Mouse (Mus musculus) right cerebral cortex, postnatal 25 days (tissue): ENCODE measurements at regions not wholly inside any gene's neighbourhood (a gene's known extent, or its start where the extent isn't known, plus 50 kb on each side); places are given as distances from the start of the nearest gene placed in this dataset.

Experiments
- DNase-seq: peaks from one replicate; pipeline ENCODE4 v3.0.0; 2022

DNA sequence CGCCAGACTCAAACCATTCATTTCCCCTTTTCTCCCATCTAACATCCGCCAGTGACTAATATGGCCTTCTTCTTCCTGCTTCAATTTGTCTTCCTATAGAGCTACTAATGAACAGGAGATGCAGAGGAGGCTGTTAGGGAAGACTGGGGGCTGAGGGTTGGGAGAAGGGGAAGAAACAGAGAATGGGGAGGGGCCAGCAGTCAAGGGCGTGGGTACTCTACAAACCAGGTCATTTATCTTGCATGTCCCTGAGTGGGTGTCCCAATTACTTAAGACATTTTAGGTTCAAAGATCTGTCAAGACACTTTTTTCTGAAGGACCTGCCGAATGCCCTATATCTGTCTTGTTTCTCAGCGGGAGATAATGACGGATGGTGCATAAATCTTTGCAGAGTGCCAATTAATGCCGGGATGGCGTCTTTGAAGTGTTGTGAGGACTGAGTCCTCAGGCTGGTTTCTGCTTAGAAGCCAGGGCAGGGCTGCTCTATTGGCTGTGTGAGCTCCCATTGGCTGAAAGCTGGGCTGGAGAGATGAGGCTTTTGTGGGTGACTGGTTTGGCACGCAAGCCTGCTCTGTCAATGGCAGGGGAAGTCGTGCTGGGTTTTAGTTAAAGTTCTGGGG, 294.7 kb upstream of the Ppp2r3a start:
- DNase-seq = no peak

DNA sequence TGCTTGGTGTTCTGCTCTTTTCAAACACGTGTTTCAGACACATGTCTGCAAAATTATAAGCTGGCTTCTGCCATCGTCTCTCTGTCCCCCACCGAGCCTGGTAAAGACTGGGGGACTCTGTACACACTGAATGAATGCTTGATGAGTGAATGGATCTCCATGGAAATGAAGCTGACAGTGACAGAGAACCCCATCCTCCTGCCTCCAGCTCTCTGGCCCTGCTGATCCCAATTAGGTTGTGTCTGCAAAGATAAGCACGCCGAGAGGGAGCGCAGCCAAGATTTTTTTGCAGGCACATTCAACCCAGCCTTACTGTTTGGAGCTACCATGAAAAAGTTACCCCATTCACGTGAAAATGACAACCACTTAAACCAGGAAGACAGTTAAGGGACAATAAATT, 266.5 kb upstream of the Ppp2r3a start:
- DNase-seq = no peak

DNA sequence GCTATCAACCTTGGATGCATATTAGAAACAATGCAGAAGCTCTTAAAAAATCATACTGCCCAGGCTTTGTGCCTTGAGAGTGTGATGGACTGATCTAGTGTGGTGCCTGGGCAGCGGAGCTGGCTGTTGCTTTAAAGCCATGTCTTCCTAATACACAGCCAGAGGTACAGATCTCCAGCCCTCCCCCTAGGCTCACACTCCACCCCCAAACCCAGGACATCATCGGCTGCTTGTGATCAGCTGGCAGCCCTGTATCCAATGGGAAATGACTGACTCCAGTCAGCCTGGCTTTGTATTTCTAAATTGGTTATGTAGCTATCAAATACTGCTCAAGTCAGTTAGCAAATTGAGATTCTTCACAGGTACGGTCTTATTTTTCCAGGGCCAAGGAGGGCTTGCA, 259.2 kb upstream of the Ppp2r3a start:
- no peak for DNase-seq

DNA sequence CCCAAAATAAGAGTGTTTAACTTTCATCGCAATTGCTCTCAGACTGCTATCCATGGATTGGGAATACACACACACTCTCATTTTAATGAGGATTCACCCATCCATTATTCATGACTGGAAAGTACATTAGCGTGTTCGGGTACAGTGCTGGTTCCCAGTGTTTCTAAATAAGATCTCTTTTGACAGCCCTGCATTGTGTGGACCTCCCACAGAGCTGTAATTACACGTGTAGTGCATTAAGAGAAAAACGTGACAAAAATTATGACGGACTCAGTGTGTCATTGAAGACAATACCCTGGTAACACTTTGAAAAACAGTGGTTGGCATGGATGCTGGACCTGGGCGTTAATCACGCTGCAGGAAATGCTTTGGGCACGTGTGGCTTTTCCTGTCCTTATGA, 257.6 kb upstream of the Ppp2r3a start:
- no peak for DNase-seq

DNA sequence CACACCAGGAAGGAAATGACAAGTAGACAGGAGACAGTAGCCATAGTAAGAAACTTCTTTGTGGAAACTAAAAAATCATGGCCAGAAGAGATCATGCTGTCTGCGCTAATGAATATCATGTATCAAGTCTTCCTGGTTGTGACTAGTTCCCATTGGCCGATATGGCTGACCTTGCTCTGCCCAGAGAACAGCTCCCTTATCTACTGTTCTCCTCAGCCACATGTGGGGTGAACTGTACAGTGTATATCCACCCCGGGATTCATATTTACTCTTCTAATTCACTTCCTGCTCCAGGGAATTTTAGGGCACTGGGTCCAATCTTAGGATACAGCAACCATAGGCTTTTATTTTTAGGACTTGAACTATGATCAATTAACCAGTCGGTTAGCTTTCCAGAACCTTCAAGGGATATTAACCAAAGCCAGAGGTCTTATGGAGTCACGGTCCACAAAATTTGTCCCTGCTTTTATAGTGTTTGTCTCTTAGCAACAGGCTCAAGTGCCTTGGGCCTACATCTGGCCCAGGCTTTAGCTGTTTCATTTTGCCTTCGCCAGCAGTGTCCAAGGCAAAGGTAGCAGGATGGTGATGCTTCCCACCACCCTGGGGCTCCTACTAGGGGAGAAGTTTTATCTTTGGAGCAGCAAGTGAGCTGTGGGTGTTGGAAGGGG, 255.6 kb upstream of the Ppp2r3a start:
- DNase-seq = no peak

DNA sequence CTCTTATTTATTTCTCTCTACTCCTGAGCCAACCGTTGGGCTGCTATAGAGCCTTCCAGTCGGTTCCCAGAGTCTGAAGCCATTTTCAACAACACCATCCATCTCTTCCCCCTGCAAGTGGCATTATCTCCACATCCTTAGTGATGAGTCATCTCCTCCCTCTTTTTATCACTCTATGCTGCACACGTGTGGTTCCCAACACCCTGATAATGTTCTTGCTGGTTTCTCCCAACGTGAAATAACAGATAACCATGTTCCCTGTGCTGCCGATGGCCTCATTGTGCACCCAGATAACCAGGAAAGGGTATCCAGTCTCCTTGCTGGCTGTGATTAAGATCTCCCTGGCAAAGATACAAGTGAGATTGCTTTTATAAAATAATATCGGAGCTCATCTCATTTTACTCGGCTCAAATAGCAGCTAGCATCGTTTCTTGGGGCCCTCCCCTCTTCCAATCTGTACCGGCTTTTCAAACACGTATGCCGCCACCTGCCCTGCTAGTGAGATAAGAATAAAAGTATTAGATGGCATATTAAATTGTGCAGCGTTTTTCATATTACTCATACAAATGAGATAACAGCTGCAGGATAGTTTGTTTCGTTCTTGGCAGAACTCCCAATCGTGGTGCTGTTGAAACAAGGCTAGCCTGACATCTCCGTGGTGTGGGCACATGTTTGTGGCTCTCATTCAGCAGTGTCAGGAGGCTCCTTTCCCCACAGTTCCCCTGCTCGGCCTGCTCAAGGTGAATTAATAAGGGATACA, 250.3 kb upstream of the Ppp2r3a start:
- peak; percentile 7 for DNase-seq

DNA sequence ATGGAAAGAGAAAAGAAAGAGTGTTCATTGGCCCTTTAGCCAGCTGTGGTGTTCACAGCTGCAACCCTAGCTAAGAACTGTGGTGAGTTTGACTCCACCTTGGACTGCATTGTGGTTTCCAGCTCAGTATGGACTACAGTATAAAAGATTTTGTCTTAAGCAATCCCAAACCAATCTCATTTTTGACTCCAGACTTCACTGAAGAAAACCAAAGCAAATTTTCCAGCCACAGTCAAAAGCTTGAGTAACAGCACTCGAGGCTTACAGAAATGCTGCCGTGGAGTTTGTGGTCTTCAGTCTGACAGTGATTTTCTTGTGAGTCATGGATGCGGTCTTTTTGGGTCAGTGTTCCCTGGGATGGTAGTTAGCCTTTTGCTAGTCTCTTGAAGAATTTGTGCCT, 249.4 kb upstream of the Ppp2r3a start:
- DNase-seq = no peak

DNA sequence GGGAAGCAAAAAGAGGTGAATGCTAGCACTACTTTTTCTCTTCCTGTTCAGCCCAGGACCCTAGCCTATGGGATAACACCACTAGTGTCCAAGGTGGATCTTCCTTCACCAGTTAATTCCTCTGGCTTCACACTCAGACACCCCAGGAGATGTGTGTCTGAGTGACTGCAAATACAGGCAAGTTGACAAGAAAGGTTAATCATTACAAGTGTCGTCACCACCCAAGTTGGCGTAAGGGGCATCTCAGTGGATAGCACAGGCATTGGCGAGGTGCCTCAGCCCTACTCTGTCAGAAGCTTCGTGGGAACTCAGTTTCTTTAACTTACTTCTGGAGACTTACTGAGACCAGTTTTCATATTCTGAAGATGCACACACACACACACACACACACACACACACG, 247.1 kb upstream of the Ppp2r3a start:
- DNase-seq = no peak

DNA sequence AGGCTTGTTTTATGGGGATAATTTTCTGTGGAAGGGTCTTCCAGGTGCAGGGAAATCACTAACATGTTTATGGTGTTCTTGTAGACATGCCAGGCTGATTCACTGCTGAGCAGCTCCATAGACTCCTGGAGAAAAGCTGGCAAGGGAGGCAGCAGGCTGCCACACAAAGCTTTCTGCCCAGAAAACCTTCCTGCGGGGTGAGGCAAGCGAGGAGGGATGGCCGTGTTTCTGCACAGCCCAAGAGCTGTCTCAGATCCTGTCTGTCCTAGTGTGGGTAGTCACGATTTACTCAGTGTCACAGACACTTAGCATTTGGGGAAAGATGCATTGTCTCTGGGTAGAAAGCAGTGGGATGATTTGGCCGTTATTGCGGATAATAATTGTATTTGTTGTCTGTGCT, 244.2 kb upstream of the Ppp2r3a start:
- DNase-seq = peak; percentile 35

DNA sequence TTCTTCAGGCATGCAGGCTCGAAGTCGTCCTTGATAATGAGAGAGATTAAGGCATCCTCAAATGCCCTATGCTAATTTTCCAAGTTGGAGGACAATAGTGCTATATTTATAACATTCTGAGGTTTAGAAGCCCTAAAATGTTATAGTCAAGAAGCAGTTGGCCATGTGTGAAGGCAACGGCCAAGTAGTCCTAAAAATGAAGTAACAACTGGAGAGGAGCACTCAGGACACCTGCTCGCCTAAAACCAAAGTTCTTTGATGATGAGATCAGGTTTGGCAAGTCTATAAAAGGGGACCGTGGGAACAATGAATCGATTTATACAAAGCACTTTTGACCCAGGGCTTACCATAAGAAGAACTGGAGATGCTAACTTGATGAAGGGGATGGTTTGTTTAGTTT, 237.4 kb upstream of the Ppp2r3a start:
- DNase-seq = no peak

DNA sequence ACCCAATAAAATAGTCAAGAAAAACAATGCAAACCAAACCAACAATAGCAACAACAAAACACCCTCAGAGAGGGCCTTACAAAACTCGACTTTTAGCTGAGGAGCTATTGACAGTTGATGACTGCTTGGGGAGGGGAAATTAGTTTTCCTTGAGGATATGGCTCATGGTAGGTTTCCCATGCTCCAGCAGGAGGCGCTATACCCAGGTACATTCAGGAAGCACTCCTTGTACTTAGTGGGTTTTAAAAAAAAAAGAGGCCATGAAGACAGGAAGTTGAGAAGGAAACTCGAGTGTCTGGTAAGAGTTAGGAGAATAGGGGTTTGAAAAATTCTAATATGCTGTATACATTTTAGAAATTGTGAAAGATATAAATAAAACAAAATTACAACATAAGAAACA, 224.6 kb upstream of the Ppp2r3a start:
- no peak for DNase-seq

DNA sequence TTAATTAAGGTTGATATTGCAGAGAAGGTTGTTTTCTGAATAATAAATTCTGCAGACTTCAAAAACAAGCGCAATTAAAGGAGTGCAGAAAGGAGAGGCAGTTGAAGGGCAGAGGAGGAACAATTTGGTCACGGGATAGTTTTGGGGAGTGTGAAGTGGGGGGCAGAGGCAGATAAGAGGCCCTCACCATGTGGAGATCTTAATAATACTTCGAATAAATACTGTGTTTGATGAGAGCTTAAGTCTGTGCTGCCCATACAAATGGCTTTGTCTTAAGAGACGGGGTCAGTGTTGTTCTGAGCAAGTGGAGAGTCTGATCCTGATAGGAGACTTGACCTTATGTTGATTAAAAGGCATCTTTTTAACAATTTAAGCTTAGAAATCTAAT, 221.5 kb upstream of the Ppp2r3a start:
- no peak for DNase-seq

DNA sequence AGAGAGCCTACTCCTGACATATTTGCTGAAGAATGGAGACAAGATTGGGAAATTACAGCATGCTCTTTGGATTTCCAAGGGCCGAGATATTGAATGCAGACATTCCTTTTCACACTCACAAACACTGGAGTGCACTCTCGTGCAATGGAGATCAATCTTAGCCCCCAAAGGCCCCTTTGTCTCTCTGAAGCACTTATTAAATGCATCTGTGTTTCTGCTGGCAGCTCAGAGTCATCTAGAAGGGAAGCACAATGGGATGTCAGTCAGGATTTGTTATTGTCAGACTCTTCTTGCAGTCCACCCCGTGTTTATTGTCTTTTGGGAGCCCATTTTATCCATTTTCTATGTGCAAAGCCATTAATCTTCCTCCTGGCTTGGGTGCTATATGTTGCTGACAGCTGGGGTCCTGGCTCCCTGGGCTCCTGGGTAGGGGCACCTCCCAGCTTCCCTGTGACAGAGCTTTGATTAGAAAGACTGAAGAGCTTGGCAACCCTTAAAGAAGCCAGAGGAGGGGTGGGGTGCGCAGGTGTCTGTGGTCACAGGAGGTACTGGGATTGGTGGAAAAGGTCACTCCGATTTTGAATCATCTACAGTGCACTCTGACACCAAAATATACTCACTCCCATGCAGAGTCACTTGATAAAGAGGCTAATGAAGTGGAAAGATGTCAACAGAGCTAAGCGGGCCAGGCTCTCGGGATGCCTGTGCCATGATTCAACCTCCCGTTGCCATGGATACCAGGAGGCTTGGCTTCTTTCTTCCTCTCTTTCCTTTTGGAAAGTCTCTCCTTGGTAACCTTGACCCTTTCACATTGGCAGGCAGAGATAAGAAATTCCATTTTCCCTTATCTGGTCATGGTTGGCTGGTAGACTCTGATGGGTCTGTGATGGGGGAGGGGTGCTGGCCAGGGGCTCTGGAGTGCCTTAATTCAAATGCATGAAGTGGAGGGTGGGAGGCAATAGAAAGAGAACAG, 220.8 kb upstream of the Ppp2r3a start:
- DNase-seq = peak; percentile 11

DNA sequence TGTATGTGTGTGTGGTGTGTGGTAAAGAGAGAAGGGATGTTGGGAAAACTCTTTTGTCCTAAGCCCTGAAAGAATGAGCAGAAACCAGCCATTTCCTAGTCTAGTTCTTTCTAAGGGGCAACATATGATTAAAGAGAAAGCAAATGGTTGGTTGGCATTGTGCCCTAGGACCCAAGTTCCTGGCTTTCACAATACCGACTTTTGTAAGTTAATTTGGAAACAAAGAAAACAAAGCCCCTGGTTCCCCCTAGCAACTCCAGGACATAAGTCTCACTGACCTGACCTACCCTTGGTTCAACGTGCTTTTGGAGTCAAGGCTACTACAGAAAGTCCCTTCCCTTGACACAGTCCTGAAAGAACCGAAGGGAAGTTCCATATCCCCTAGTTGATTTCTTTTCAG, 220.1 kb upstream of the Ppp2r3a start:
- no peak for DNase-seq

DNA sequence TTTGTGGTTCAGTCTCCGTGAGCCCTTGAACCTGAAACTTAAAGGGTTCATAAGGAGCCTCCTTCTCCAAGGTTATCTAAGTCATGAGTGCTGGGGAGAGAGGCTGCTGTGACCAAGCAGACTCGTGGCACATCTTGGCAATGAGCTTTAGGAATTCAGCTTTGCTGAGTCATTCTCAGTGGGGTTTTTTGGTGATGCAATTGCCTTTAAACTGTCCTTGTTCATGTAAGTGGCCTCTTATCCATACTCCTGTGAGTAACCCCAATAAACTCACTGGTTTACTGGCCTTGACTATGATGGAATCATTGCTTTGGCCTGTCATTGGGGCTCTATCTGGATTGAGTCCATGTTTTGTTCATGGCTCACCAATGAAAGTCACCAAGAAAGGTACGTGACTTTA, 218.2 kb upstream of the Ppp2r3a start:
- no peak for DNase-seq

DNA sequence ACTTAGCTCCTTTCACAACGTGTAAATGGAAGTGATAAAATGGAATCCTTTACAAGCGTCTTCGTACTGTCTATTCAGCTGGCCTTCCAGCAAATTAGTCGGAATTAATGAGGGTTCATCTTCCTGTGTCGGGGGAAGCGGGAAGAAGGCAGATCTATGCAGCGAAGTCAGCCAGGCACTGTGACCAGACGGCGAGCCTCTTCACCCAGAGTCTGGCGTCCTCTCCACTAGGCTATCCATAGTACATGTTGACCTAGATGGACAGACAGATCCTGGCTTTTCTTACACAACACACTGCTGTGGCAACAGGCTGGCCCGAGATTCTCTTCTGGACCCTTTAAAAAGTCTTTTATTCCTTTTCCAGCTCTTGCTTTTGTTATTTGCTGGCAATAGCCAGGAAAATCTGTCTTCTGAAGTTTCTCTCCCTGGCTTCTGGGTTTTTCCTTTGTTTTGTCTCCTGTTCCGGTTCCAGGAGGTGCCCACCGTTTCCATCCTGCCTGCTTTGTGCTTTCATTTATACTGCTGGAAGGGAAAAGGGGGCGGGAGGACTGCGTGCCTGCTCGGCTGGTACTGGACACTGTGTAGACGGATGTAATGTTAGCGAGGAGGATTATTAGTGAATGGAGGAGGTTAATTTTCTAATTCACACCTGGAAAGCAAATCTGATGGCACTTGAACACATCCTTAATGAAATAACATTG, 213.3 kb upstream of the Ppp2r3a start:
- no peak for DNase-seq

DNA sequence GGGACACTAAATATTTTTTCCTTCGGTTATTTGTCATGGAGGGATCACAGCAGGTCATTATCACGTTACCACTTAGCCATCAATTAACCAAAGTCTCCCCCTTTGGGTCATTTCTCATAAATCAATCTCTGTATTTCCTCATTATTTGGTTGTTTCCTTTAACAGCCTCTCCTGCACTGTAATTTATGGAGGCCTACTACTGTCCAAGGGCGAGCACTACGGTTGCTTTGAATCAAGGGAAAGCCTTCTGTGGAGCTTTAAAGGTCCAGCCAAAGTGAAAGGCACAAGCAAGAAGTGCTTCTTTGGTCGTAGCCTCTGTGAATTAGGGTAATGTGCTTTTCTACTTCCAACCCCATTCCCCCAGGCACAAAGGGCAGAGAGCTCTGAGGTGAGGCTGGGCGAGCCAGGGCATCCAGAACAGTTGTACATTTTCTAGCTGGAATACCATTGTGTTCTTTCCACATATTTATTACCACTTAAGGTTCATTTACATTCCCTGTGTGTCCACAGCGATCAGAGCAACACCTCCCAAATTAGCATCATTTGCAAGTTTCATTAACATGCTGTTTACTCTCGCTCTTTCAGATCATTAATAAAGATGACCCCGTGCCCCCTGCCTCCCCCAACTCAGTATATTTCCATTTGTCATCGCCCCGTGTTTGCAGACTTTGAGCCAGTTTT, 207.5 kb upstream of the Ppp2r3a start:
- DNase-seq = no peak

DNA sequence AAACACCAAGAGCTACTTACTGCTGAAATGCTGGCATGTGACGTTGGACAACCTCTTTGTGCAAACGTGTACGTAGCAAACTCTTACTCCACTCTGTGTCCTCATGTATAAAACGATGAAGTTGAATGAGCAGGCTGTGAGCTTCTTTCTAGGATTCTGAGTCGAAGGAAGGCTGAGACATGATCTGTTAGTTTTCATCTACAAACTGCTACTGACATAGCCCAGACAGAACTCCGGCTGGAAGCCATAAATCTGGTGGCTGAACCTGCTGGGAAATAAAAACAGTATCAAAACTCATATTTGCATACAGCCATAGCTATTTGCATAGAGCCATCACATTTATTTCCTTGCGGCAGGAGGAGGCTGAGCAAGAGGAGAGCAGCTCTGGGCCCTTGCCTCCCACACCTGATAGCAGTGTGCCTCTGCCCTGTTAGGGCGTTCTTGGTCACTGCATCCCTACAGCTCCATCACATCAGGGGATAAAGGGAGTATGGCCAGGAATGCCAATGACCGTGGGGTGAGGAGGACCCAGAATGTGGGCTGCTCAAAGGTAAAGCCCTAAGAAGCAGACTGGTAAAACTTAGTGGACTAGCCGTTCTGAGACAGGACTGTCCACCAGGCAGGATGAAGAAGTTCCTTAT, 206.8 kb upstream of the Ppp2r3a start:
- DNase-seq = no peak

DNA sequence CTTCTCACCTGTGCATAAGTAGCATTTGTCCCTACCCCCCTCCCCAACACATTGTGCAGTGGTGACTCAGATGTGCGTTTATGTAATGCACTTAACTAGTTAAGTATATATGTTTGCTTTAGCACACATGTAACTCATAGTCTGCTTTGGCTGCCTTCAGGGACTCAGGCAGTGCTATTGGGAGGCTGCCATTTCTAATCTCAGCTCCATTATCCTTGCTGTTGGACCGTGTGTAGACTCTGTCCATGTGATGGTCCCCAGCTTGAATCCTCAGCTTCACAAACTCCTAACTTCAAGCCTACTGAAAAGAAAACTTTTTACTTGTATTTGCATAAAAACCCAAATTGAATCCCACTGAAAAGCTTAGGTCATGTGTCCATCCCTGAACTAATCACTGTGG, 194.7 kb upstream of the Ppp2r3a start:
- DNase-seq = no peak

DNA sequence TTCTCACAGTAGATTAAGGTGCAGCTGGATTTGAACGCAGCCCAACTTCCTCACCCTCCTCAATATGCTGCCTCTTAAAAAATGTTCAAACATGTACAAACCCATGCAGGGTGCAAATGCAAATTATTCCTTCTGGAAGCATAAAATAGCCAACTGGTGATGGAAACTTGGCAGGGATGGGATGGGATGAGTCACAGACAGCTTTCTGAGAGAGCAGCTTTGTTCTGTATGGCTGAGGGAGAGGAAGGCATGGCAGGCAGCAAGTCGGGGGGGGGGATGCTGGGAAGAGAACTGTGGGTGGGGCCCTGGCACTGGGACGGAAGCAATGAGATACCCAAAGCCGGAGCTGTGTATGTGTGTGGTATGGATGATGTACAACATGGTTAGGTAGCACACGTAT, 194.2 kb upstream of the Ppp2r3a start:
- peak; percentile 75 for DNase-seq

DNA sequence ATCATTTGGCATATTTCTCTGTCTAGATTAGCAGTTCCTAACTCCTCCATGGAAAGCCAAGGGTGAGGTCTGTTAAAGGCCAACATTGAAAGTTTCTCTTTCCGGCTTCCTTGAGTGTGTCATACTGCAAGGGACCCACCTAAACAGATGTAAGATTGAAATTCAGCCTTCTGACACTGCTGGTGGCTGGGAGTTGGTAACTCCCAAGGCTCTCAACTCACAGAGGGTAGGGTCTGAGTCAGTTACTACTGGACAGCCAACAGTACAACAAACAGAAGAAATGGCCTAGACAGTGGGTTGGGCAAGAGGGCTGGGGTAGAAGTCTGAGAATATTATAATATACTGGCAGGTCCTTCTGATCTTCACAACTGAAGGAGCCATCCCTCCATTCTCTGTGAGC, 193.7 kb upstream of the Ppp2r3a start:
- no peak for DNase-seq
